Mouse (Mus musculus) embryonic facial prominence, embryonic 13.5 days (tissue): ENCODE measurements at regions not wholly inside any gene's neighbourhood (a gene's known extent, or its start where the extent isn't known, plus 50 kb on each side); places are given as distances from the start of the nearest gene placed in this dataset.
"Not testable (repeated sequence)": the region's sequence is repeated elsewhere in the genome, so short reads cannot be mapped to it uniquely, and the experiment has no call there.

Experiments used
- ATAC-seq: fragments of 200-750 bp; cut with Nextera tagmentation; 2 replicates; pipeline ENCODE4 v1.8.0; 2017; ENCODE audit warnings: low read depth; ENCODE audit not compliant: insufficient number of reproducible peaks, insufficient read depth, low FRiP score, low TSS enrichment
- H3K27ac ChIP-seq: fragments of 300-500 bp; sonication (generic); 2 replicates; pipeline ENCODE4 v1.5.1; 2015; ENCODE audit warnings: moderate library complexity, mild to moderate bottlenecking, inconsistent platforms
- H3K27me3 ChIP-seq: fragments of 300-500 bp; sonication (generic); 2 replicates; pipeline ENCODE4 v1.6.1; 2015; ENCODE audit warnings: mild to moderate bottlenecking, inconsistent platforms
- H3K36me3 ChIP-seq: fragments of 300-500 bp; sonication (generic); 2 replicates; pipeline ENCODE4 v1.6.1; 2015; ENCODE audit warnings: mild to moderate bottlenecking, inconsistent platforms
- H3K4me1 ChIP-seq: fragments of 300-500 bp; sonication (generic); 2 replicates; pipeline ENCODE4 v1.6.1; 2015; ENCODE audit warnings: inconsistent platforms
- H3K4me2 ChIP-seq: fragments of 300-500 bp; sonication (generic); 2 replicates; pipeline ENCODE4 v1.6.1; 2015; ENCODE audit warnings: moderate library complexity, mild to moderate bottlenecking, inconsistent platforms
- H3K4me3 ChIP-seq: fragments of 300-500 bp; sonication (generic); 2 replicates; pipeline ENCODE4 v1.5.1; 2015; ENCODE audit warnings: mild to moderate bottlenecking, inconsistent platforms
- H3K9ac ChIP-seq: fragments of 300-500 bp; sonication (generic); 2 replicates; pipeline ENCODE4 v1.6.1; 2015; ENCODE audit warnings: mild to moderate bottlenecking, inconsistent platforms
- H3K9me3 ChIP-seq: fragments of 300-500 bp; sonication (generic); 2 replicates; pipeline ENCODE4 v1.6.1; 2016; ENCODE audit warnings: inconsistent platforms
- WGBS: fragments of 180-500 bp; shearing (Covaris S2); methylation state at CpG from one replicate; pipeline ENCODE4 v1.1.7; 2015; ENCODE audit warnings: mixed read lengths; 5-methylcytosine and 5-hydroxymethylcytosine counted together

- 100% methylated on average over 1 of the region's 1 CpGs for WGBS
- no peak overlapping the region for H3K4me3 ChIP-seq
- H3K9me3 ChIP-seq, result no peaks in the 10 kb centered on the region
- no peaks in the 10 kb centered on the region for H3K4me1 ChIP-seq
- no peak overlapping the region for H3K4me2 ChIP-seq
- no peaks in the 10 kb centered on the region for H3K36me3 ChIP-seq
- H3K9ac ChIP-seq, result no peak overlapping the region
- H3K27ac ChIP-seq, result no peak overlapping the region
- no peaks in the 10 kb centered on the region for H3K27me3 ChIP-seq
- no peak for ATAC-seq
Measured at GRCm38 (mm10) chr7:64101679-64102078, 52.0 kb upstream of the Trpm1 start.

GRCm38 (mm10) chr7:64099606-64100005 is 54.0 kb upstream of the Trpm1 start:
- Histone ChIP-seq H3K4me1 (no peaks in the 10 kb centered on the region), H3K9me3 (no peaks in the 10 kb centered on the region), H3K27ac (no peak overlapping the region), H3K4me2 (no peak overlapping the region), H3K27me3 (no peaks in the 10 kb centered on the region), H3K9ac (no peak overlapping the region), H3K4me3 (no peak overlapping the region), H3K36me3 (no peaks in the 10 kb centered on the region)
- 83% methylated on average over 3 of the region's 3 CpGs for WGBS
- no peak for ATAC-seq

DNA sequence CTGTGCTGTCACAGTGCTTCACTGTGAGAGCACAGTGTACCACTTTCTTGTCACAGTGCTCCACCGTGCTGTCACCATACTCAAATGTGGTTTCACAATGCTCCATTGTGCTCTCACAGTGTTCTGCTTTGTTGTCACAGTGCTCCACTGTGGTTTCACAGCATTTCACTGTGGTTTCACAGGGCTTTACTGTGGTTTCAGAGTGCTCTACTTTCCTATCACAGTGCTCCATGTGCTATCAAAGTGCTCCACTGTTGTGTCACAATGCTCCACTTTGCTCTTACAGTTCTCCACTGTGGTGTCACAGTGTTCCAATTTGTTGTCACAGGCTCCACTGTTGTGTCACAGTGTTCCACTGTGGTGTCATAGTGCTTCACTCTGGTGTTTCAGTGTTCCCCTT is 63.6 kb upstream of the Trpm1 start:
- Histone ChIP-seq H3K9me3 (no peaks in the 10 kb centered on the region), H3K4me3 (no peak overlapping the region), H3K27ac (no peak overlapping the region), H3K4me1 (no peaks in the 10 kb centered on the region), H3K9ac (no peak overlapping the region), H3K4me2 (no peak overlapping the region), H3K36me3 (no peaks in the 10 kb centered on the region), H3K27me3 (no peaks in the 10 kb centered on the region)
- WGBS, result 67% methylated on average over 1 of the region's 1 CpGs
- no peak for ATAC-seq

GRCm38 (mm10) chr7:64089034-64089433 is 64.6 kb upstream of the Trpm1 start:
- no peaks in the 10 kb centered on the region for H3K27me3 ChIP-seq
- no peaks in the 10 kb centered on the region for H3K9me3 ChIP-seq
- no peak for ATAC-seq
- H3K4me2 ChIP-seq, result no peak overlapping the region
- no peak overlapping the region for H3K4me3 ChIP-seq
- no peaks in the 10 kb centered on the region for H3K4me1 ChIP-seq
- H3K27ac ChIP-seq, result no peak overlapping the region
- no peak overlapping the region for H3K9ac ChIP-seq
- 86% methylated on average over 5 of the region's 5 CpGs for WGBS
- no peaks in the 10 kb centered on the region for H3K36me3 ChIP-seq

- ATAC-seq, H3K4me2 ChIP-seq, H3K36me3 ChIP-seq, H3K9me3 ChIP-seq, H3K9ac ChIP-seq, H3K4me1 ChIP-seq, H3K27ac ChIP-seq, H3K27me3 ChIP-seq, H3K4me3 ChIP-seq: not testable (repeated sequence)
- 75% methylated on average over 1 of the region's 1 CpGs for WGBS
Measured at GRCm38 (mm10) chr7:64083978-64084377, 69.7 kb upstream of the Trpm1 start.

DNA sequence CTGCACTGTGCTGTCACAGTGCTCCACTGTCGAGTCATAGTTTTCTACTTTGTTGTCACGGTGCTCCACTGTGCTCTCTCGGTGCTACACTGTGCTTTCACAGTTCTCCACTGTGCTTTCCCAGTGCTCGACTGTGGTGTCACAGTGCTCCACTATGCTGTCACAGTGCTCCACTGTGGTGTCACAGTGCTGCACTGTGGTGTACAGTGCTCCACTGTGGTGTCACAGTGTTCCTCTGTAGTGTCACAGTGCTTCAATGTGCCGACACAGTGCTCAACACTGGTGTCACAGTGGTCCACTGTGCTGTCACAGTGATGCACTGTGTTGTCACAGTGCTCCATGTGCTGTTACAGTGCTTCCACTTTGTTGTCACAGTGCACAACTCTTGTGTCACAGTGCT is 71.0 kb upstream of the Trpm1 start:
- Histone ChIP-seq H3K9ac (no peak overlapping the region), H3K27ac (no peak overlapping the region), H3K4me1 (no peaks in the 10 kb centered on the region), H3K27me3 (no peaks in the 10 kb centered on the region), H3K4me2 (no peak overlapping the region), H3K4me3 (no peak overlapping the region), H3K9me3 (no peaks in the 10 kb centered on the region), H3K36me3 (no peaks in the 10 kb centered on the region)
- no peak for ATAC-seq
- WGBS, result 82% methylated on average over 5 of the region's 5 CpGs

- ATAC-seq, result no peak
- Histone ChIP-seq H3K36me3 (no peaks in the 10 kb centered on the region), H3K9ac (no peak overlapping the region), H3K27ac (no peak overlapping the region), H3K4me1 (no peaks in the 10 kb centered on the region), H3K4me2 (no peak overlapping the region), H3K27me3 (no peaks in the 10 kb centered on the region), H3K9me3 (no peaks in the 10 kb centered on the region), H3K4me3 (no peak overlapping the region)
- 89% methylated on average over 3 of the region's 3 CpGs for WGBS
Measured at GRCm38 (mm10) chr7:64082201-64082600, 71.4 kb upstream of the Trpm1 start.

GRCm38 (mm10) chr7:64081618-64082017 is 72.0 kb upstream of the Trpm1 start:
- H3K9ac ChIP-seq, result no peak overlapping the region
- no peak overlapping the region for H3K27ac ChIP-seq
- ATAC-seq, result no peak
- H3K4me3 ChIP-seq, result no peak overlapping the region
- H3K4me1 ChIP-seq, result no peaks in the 10 kb centered on the region
- H3K4me2 ChIP-seq, result no peak overlapping the region
- H3K27me3 ChIP-seq, result no peaks in the 10 kb centered on the region
- no peaks in the 10 kb centered on the region for H3K9me3 ChIP-seq
- H3K36me3 ChIP-seq, result no peaks in the 10 kb centered on the region
- 63% methylated on average over 2 of the region's 2 CpGs for WGBS

- H3K27me3 ChIP-seq, result no peaks in the 10 kb centered on the region
- no peak overlapping the region for H3K4me2 ChIP-seq
- H3K9ac ChIP-seq, result no peak overlapping the region
- ATAC-seq, result no peak
- 80% methylated on average over 2 of the region's 2 CpGs for WGBS
- H3K4me1 ChIP-seq, result no peaks in the 10 kb centered on the region
- H3K27ac ChIP-seq, result no peak overlapping the region
- no peaks in the 10 kb centered on the region for H3K9me3 ChIP-seq
- H3K4me3 ChIP-seq, result no peak overlapping the region
- no peaks in the 10 kb centered on the region for H3K36me3 ChIP-seq
Measured at GRCm38 (mm10) chr7:64081019-64081418, 72.6 kb upstream of the Trpm1 start.

DNA sequence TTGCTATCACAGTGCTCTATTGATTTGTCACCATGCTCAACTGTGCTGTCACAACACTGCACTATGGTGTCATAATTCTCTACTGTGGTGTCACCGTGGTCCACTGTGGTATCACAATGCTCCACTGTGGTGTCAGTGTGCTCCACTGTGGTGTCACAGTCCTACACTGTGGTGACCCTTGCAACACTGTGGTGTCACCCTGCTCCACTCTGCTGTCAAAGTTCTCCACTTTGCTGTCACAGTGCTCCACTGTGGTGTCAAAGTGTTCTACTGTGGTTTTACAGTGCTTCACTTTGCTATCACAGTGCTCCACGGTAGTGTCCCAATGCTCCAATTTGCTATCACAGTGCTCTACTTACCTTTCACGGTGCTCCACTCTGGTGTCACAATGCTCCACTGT is 74.3 kb upstream of the Trpm1 start:
- Histone ChIP-seq H3K4me3 (no peak overlapping the region), H3K9ac (no peak overlapping the region), H3K9me3 (no peaks in the 10 kb centered on the region), H3K27ac (no peak overlapping the region), H3K36me3 (no peaks in the 10 kb centered on the region), H3K27me3 (no peaks in the 10 kb centered on the region), H3K4me1 (no peaks in the 10 kb centered on the region), H3K4me2 (no peak overlapping the region)
- WGBS, result 91% methylated on average over 3 of the region's 3 CpGs
- no peak for ATAC-seq

DNA sequence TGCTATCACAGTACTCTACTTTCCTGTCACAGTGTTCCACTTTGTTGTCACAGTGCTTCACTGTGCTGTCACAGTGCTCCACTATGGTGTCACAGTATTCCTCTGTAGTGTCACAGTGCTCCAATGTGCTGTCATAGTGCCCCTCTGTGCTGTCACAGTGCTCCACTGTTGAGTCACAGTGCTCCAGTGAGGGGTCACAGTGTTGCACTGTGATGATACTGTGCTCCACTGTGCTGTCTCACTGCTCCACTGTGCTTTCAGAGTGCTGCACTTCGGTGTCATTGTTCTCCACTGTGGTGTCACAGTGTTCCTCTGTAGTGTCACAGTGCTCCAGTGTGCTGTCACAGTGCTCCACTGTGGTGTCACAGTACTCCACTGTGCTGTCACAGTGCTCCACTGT is 75.0 kb upstream of the Trpm1 start:
- no peak overlapping the region for H3K4me2 ChIP-seq
- WGBS, result 75% methylated on average over 1 of the region's 1 CpGs
- no peak; the same call in 1 of the 2 replicates for ATAC-seq
- no peaks in the 10 kb centered on the region for H3K36me3 ChIP-seq
- no peaks in the 10 kb centered on the region for H3K4me1 ChIP-seq
- no peaks in the 10 kb centered on the region for H3K27me3 ChIP-seq
- no peaks in the 10 kb centered on the region for H3K9me3 ChIP-seq
- no peak overlapping the region for H3K9ac ChIP-seq
- H3K27ac ChIP-seq, result no peak overlapping the region
- H3K4me3 ChIP-seq, result no peak overlapping the region

- no peak overlapping the region for H3K4me3 ChIP-seq
- no peaks in the 10 kb centered on the region for H3K27me3 ChIP-seq
- ATAC-seq, result no peak
- no peaks in the 10 kb centered on the region for H3K36me3 ChIP-seq
- no peak overlapping the region for H3K4me2 ChIP-seq
- no peak overlapping the region for H3K27ac ChIP-seq
- H3K9ac ChIP-seq, result no peak overlapping the region
- WGBS, result 69% methylated on average over 4 of the region's 4 CpGs
- H3K4me1 ChIP-seq, result no peaks in the 10 kb centered on the region
- H3K9me3 ChIP-seq, result no peaks in the 10 kb centered on the region
Measured at GRCm38 (mm10) chr7:64077526-64077925, 76.1 kb upstream of the Trpm1 start.

- no peaks in the 10 kb centered on the region for H3K9me3 ChIP-seq
- no peaks in the 10 kb centered on the region for H3K36me3 ChIP-seq
- WGBS, result 86% methylated on average over 4 of the region's 4 CpGs
- no peaks in the 10 kb centered on the region for H3K4me1 ChIP-seq
- H3K4me2 ChIP-seq, result no peak overlapping the region
- no peak overlapping the region for H3K4me3 ChIP-seq
- H3K27ac ChIP-seq, result no peak overlapping the region
- H3K27me3 ChIP-seq, result no peaks in the 10 kb centered on the region
- no peak overlapping the region for H3K9ac ChIP-seq
- no peak for ATAC-seq
Measured at GRCm38 (mm10) chr7:64076764-64077360, 76.8 kb upstream of the Trpm1 start.
